Mouse (Mus musculus) liver, embryonic 14.5 days (tissue): ENCODE results near the gene C2cd4c. TPM values are rescaled to one million over a fixed set of nuclear protein-coding genes. Genes with fewer than 3 reads are reported as not detected.

ENCODE experiments used
- ATAC-seq: fragments of 200-750 bp; cut with Nextera tagmentation; 2 replicates; pipeline ENCODE4 v1.8.0; 2017; ENCODE audit warnings: moderate number of reproducible peaks, mild to moderate bottlenecking, moderate library complexity; ENCODE audit not compliant: insufficient read depth
- DNase-seq, 3 experiments: peaks; one replicate each; pipeline ENCODE4 v3.0.0-alpha.2; 2012 to 2013; ENCODE audit warnings: low read depth in 3 of 3, low spot score in 3 of 3
- H3K27ac ChIP-seq: fragments of 300-500 bp; sonication (generic); 2 replicates; pipeline ENCODE4 v1.5.1; 2014; ENCODE audit warnings: moderate library complexity, mild to moderate bottlenecking, control low read depth, inconsistent platforms
- H3K27me3 ChIP-seq: fragments of 300-500 bp; sonication (generic); 2 replicates; pipeline ENCODE4 v1.6.1; 2014; ENCODE audit warnings: mild to moderate bottlenecking, low read length, moderate library complexity; ENCODE audit not compliant: control insufficient read depth, insufficient read depth
- H3K36me3 ChIP-seq: fragments of 300-500 bp; sonication (generic); replicated peaks from 2 replicates; pipeline ENCODE4 v1.6.1; 2014; ENCODE audit warnings: low read depth; ENCODE audit not compliant: control insufficient read depth, insufficient read depth
- H3K4me1 ChIP-seq, 2 experiments: fragments of 200-500 bp in 1 of 2; fragments of 300-500 bp in 1 of 2; sonication (generic) in 1 of 2; replicated peaks; 2 replicates each; pipeline ENCODE4 v1.6.1; 2012 to 2014; ENCODE audit warnings: antibody characterized with exemption in 1 of 2, inconsistent platforms in 1 of 2, low read length in 1 of 2; ENCODE audit not compliant: control insufficient read depth in 2 of 2, insufficient read depth in 2 of 2
- H3K4me2 ChIP-seq: fragments of 300-500 bp; sonication (generic); 2 replicates; pipeline ENCODE4 v1.6.1; 2014; ENCODE audit warnings: low read depth, mild to moderate bottlenecking, control low read depth, moderate library complexity
- H3K4me3 ChIP-seq, 2 experiments: fragments of 200-500 bp in 1 of 2; fragments of 300-500 bp in 1 of 2; sonication (generic) in 1 of 2; 2 replicates each; pipeline ENCODE4 v1.5.1; 2012 to 2014; ENCODE audit warnings: low read depth in 2 of 2, low read length in 2 of 2, mild to moderate bottlenecking in 2 of 2, control low read depth in 1 of 2, inconsistent platforms in 1 of 2, moderate library complexity in 1 of 2; ENCODE audit not compliant: insufficient read depth in 1 of 2
- H3K9ac ChIP-seq: fragments of 300-500 bp; sonication (generic); replicated peaks from 2 replicates; pipeline ENCODE4 v1.6.1; 2014; ENCODE audit warnings: mild to moderate bottlenecking, control low read depth, moderate library complexity
- H3K9me3 ChIP-seq: fragments of 300-500 bp; sonication (generic); 2 replicates; pipeline ENCODE4 v1.6.1; 2016; ENCODE audit warnings: low read length, mixed read lengths; ENCODE audit not compliant: control insufficient read depth
- CTCF ChIP-seq: IDR thresholded peaks from 2 replicates; pipeline ENCODE4 v1.5.1; 2016; ENCODE audit warnings: antibody characterized with exemption, low read depth, control low read depth
- EP300 ChIP-seq: IDR thresholded peaks from 2 replicates; pipeline ENCODE4 v1.6.1; 2016; ENCODE audit warnings: antibody characterized with exemption, low read depth
- WGBS: fragments of 180-500 bp; shearing (Covaris S2); extraction: QIAGEN DNeasy Blood & Tissue Kit; methylation state at CpG from one replicate; pipeline ENCODE4 v1.1.7; 2014; ENCODE audit not compliant: insufficient replicate concordance; 5-methylcytosine and 5-hydroxymethylcytosine counted together
- polyA plus RNA-seq, 2 experiments: library from polyadenylated mRNA; depleted of rRNA in 1 of 2; stranded (reverse) in 1 of 2; unstranded in 1 of 2; fragments of >200 nt; fragmentation: Nextera tagmentation in 1 of 2; extraction: Ambion mirVana in 1 of 2; gene quantifications; 2 replicates each; pipeline versions ENCODE4 v1.2.1 to v1.2.3; 2012 to 2014

The C2cd4c gene
- polyA plus RNA-seq, 2 experiments = 0.01 TPM; not detected in 1

GRCm38 (mm10) chr10:79571314-79571713 lies 42.5 kb downstream of the C2cd4c start:
- no peak for TF ChIP-seq CTCF
- no peak for TF ChIP-seq EP300
- H3K9me3 ChIP-seq = no peaks in the 10 kb centered on the region
- 67% methylated on average over 2 of the region's 2 CpGs for whole genome bisulfite sequencing
- no peak for DNase-seq
- H3K4me2 ChIP-seq = no peak overlapping the region
- no peaks in the 10 kb centered on the region for H3K36me3 ChIP-seq
- no peak overlapping the region for H3K9ac ChIP-seq
- H3K27ac ChIP-seq = no peak overlapping the region
- no peak overlapping the region for H3K4me3 ChIP-seq
- no peaks in the 10 kb centered on the region for H3K27me3 ChIP-seq
- ATAC-seq = no peak
- no peaks in the 10 kb centered on the region for H3K4me1 ChIP-seq

DNA sequence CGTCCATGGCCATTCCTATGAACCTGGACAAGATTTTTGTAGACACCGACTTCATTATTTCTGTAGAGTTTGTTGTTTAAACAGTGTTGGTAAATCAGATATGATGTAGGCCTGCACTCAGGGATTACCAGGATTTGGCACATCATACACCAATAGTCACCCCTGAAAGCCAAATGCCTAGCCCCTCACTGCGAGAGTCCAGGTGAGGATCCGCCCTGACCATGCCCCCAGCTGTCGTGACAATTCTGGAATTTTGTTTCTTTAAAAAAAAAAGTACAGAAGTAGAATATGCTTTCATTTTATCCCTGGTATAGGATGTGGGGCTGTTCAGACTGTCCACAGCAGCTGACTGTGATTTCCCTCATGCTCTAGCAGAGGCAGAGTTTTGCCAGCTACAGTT lies 43.9 kb downstream of the C2cd4c start:
- no peaks in the 10 kb centered on the region for H3K4me1 ChIP-seq
- H3K27ac ChIP-seq = no peak overlapping the region
- H3K36me3 ChIP-seq = no peaks in the 10 kb centered on the region
- 66% methylated on average over 5 of the region's 5 CpGs for WGBS
- no peak overlapping the region for H3K9ac ChIP-seq
- TF ChIP-seq CTCF (no peak), EP300 (no peak)
- ATAC-seq = no peak
- H3K4me3 ChIP-seq = no peak overlapping the region
- no peak for DNase-seq
- no peaks in the 10 kb centered on the region for H3K9me3 ChIP-seq
- H3K27me3 ChIP-seq = no peaks in the 10 kb centered on the region
- H3K4me2 ChIP-seq = no peak overlapping the region

GRCm38 (mm10) chr10:79559716-79560115 lies 54.1 kb downstream of the C2cd4c start:
- H3K4me3 ChIP-seq = no peak overlapping the region
- no peak for ATAC-seq
- H3K27ac ChIP-seq = no peak overlapping the region
- no peak overlapping the region for H3K4me2 ChIP-seq
- WGBS = 70% methylated on average over 2 of the region's 2 CpGs
- H3K4me1 ChIP-seq = peaks cover 0 to 3% of the 10 kb centered on the region in 2 experiments; a peak in 1 of 4 replicates
- H3K9ac ChIP-seq = no peak overlapping the region
- no peak for TF ChIP-seq CTCF
- no peak for TF ChIP-seq EP300
- no peaks in the 10 kb centered on the region for H3K36me3 ChIP-seq
- no peaks in the 10 kb centered on the region for H3K27me3 ChIP-seq
- H3K9me3 ChIP-seq = no peaks in the 10 kb centered on the region
- DNase-seq = no peak

DNA sequence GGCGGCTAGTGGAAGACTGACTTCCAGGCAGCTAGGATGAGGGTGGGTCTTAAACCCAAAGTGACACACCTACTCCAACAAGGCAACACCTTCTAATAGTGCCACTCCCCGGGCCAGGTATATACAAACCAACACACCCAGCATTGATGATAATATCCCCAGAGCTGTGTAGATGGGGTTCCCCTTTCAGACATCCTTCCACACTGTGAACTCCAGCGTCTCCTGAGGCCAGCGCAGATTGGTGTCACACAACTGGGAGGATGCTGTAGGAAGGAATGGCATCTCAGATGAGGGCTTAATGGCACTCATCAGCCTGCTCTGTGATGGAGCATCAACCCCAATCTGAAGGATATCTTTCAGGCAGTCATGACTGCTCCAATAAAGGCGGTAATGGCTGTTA lies 56.3 kb downstream of the C2cd4c start:
- Histone ChIP-seq H3K27me3 (no peaks in the 10 kb centered on the region), H3K9me3 (no peaks in the 10 kb centered on the region), H3K4me1 (peaks cover 0 to 12% of the 10 kb centered on the region in 2 experiments; a peak in 2 of 4 replicates), H3K4me3 (no peak overlapping the region), H3K4me2 (no peak overlapping the region), H3K27ac (no peak overlapping the region), H3K36me3 (no peaks in the 10 kb centered on the region), H3K9ac (no peak overlapping the region)
- 71% methylated on average over 5 of the region's 5 CpGs for WGBS
- no peak for ATAC-seq
- TF ChIP-seq CTCF (no peak), EP300 (no peak)
- DNase-seq = no peak

DNA sequence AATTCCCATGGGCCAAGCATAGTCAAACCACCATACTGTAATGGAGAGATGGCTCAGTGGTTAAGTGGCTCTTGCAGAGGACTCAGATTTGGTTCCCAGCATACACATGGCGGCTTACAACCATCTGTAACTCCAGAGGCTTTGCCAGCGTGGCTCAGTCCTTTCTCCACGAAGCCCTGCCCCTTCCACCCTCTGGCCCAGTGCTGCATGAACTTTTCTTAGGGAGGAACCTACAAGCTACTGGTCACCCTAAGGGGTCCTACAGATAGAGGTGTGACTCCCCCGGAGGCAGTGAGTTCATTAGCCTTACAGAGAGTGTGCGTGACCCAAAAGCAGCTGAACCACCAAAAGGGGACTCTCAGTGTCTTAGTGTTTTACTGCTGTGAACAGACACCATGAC lies 56.9 kb downstream of the C2cd4c start:
- no peak for ATAC-seq
- H3K27ac ChIP-seq = no peak overlapping the region
- peaks cover 0 to 12% of the 10 kb centered on the region in 2 experiments; a peak in 2 of 4 replicates for H3K4me1 ChIP-seq
- no peak overlapping the region for H3K4me3 ChIP-seq
- no peak for TF ChIP-seq EP300
- no peak for TF ChIP-seq CTCF
- no peak overlapping the region for H3K4me2 ChIP-seq
- WGBS = 66% methylated on average over 5 of the region's 5 CpGs
- no peaks in the 10 kb centered on the region for H3K27me3 ChIP-seq
- no peaks in the 10 kb centered on the region for H3K9me3 ChIP-seq
- H3K9ac ChIP-seq = no peak overlapping the region
- DNase-seq = no peak
- H3K36me3 ChIP-seq = no peaks in the 10 kb centered on the region

Other genes with a start within 250 kb of the C2cd4c start
- not detected in 2 replicates for gene Vmn2r83, start 145.3 kb downstream of the C2cd4c start, polyA plus RNA-seq (2012; rRNA removed)
- gene Vmn2r83, start 145.3 kb downstream of the C2cd4c start, polyA plus RNA-seq (2014; fragmentation: Nextera tagmentation; extraction: Ambion mirVana) = not detected in 2 replicates
- 10.0 and 11.3 TPM in 2 replicates for gene Plpp2, start 80.2 kb downstream of the C2cd4c start, polyA plus RNA-seq (2012; rRNA removed)
- gene Plpp2, start 80.2 kb downstream of the C2cd4c start, polyA plus RNA-seq (2014; fragmentation: Nextera tagmentation; extraction: Ambion mirVana) = 19.0 and 20.7 TPM in 2 replicates
- gene Mier2, start 58.8 kb downstream of the C2cd4c start, polyA plus RNA-seq (2012; rRNA removed) = 16.4 and 19.6 TPM in 2 replicates
- 5.2 and 7.6 TPM in 2 replicates for gene Mier2, start 58.8 kb downstream of the C2cd4c start, polyA plus RNA-seq (2014; fragmentation: Nextera tagmentation; extraction: Ambion mirVana)
- not detected in 2 replicates for gene Theg, start 26.7 kb downstream of the C2cd4c start, polyA plus RNA-seq (2012; rRNA removed)
- not detected in 2 replicates for gene Theg, start 26.7 kb downstream of the C2cd4c start, polyA plus RNA-seq (2014; fragmentation: Nextera tagmentation; extraction: Ambion mirVana)
- 0.17 TPM in 2 replicates for gene Shc2, start 23.9 kb upstream of the C2cd4c start, polyA plus RNA-seq (2012; rRNA removed)
- 0.05 TPM in 1 of 2 replicates, not detected in the other for gene Shc2, start 23.9 kb upstream of the C2cd4c start, polyA plus RNA-seq (2014; fragmentation: Nextera tagmentation; extraction: Ambion mirVana)
- not detected in 2 replicates for gene Odf3l2, start 31.7 kb upstream of the C2cd4c start, polyA plus RNA-seq (2012; rRNA removed)
- not detected in 2 replicates for gene Odf3l2, start 31.7 kb upstream of the C2cd4c start, polyA plus RNA-seq (2014; fragmentation: Nextera tagmentation; extraction: Ambion mirVana)
- 0.05 and 0.10 TPM in 2 replicates for gene Madcam1, start 50.5 kb upstream of the C2cd4c start, polyA plus RNA-seq (2012; rRNA removed)
- gene Madcam1, start 50.5 kb upstream of the C2cd4c start, polyA plus RNA-seq (2014; fragmentation: Nextera tagmentation; extraction: Ambion mirVana) = 0.20 and 0.45 TPM in 2 replicates
- gene Tpgs1, start 55.3 kb upstream of the C2cd4c start, polyA plus RNA-seq (2012; rRNA removed) = 14.3 and 18.7 TPM in 2 replicates
- gene Tpgs1, start 55.3 kb upstream of the C2cd4c start, polyA plus RNA-seq (2014; fragmentation: Nextera tagmentation; extraction: Ambion mirVana) = 24.5 and 25.7 TPM in 2 replicates
- gene Cdc34, start 68.2 kb upstream of the C2cd4c start, polyA plus RNA-seq (2012; rRNA removed) = 106 and 127 TPM in 2 replicates
- gene Cdc34, start 68.2 kb upstream of the C2cd4c start, polyA plus RNA-seq (2014; fragmentation: Nextera tagmentation; extraction: Ambion mirVana) = 115 and 124 TPM in 2 replicates
- 0.13 TPM in 2 replicates for gene Gzmm, start 75.0 kb upstream of the C2cd4c start, polyA plus RNA-seq (2012; rRNA removed)
- not detected in 2 replicates for gene Gzmm, start 75.0 kb upstream of the C2cd4c start, polyA plus RNA-seq (2014; fragmentation: Nextera tagmentation; extraction: Ambion mirVana)
- 469 and 579 TPM in 2 replicates for gene Bsg, start 90.5 kb upstream of the C2cd4c start, polyA plus RNA-seq (2012; rRNA removed)
- gene Bsg, start 90.5 kb upstream of the C2cd4c start, polyA plus RNA-seq (2014; fragmentation: Nextera tagmentation; extraction: Ambion mirVana) = 809 and 828 TPM in 2 replicates
- gene Hcn2, start 102.6 kb upstream of the C2cd4c start, polyA plus RNA-seq (2012; rRNA removed) = 0.09 and 0.17 TPM in 2 replicates
- gene Hcn2, start 102.6 kb upstream of the C2cd4c start, polyA plus RNA-seq (2014; fragmentation: Nextera tagmentation; extraction: Ambion mirVana) = not detected in 2 replicates
- 17.4 and 17.9 TPM in 2 replicates for gene Polrmt, start 132.6 kb upstream of the C2cd4c start, polyA plus RNA-seq (2012; rRNA removed)
- gene Polrmt, start 132.6 kb upstream of the C2cd4c start, polyA plus RNA-seq (2014; fragmentation: Nextera tagmentation; extraction: Ambion mirVana) = 10.1 and 13.3 TPM in 2 replicates
- gene Fgf22, start 141.1 kb upstream of the C2cd4c start, polyA plus RNA-seq (2012; rRNA removed) = not detected in 2 replicates
- not detected in 2 replicates for gene Fgf22, start 141.1 kb upstream of the C2cd4c start, polyA plus RNA-seq (2014; fragmentation: Nextera tagmentation; extraction: Ambion mirVana)
- gene Rnf126, start 152.9 kb upstream of the C2cd4c start, polyA plus RNA-seq (2012; rRNA removed) = 46.4 and 51.3 TPM in 2 replicates
- 27.7 and 33.7 TPM in 2 replicates for gene Rnf126, start 152.9 kb upstream of the C2cd4c start, polyA plus RNA-seq (2014; fragmentation: Nextera tagmentation; extraction: Ambion mirVana)
- gene Fstl3, start 163.2 kb upstream of the C2cd4c start, polyA plus RNA-seq (2012; rRNA removed) = 0.54 and 0.56 TPM in 2 replicates
- 0.18 and 0.23 TPM in 2 replicates for gene Fstl3, start 163.2 kb upstream of the C2cd4c start, polyA plus RNA-seq (2014; fragmentation: Nextera tagmentation; extraction: Ambion mirVana)
- 1.6 TPM in 2 replicates for gene Prss57, start 176.9 kb upstream of the C2cd4c start, polyA plus RNA-seq (2012; rRNA removed)
- 3.2 and 4.9 TPM in 2 replicates for gene Prss57, start 176.9 kb upstream of the C2cd4c start, polyA plus RNA-seq (2014; fragmentation: Nextera tagmentation; extraction: Ambion mirVana)
- gene Palm, start 179.5 kb upstream of the C2cd4c start, polyA plus RNA-seq (2012; rRNA removed) = 3.4 and 3.5 TPM in 2 replicates
- gene Palm, start 179.5 kb upstream of the C2cd4c start, polyA plus RNA-seq (2014; fragmentation: Nextera tagmentation; extraction: Ambion mirVana) = 4.0 and 4.1 TPM in 2 replicates
- 0.13 and 0.18 TPM in 2 replicates for gene Misp, start 207.0 kb upstream of the C2cd4c start, polyA plus RNA-seq (2012; rRNA removed)
- gene Misp, start 207.0 kb upstream of the C2cd4c start, polyA plus RNA-seq (2014; fragmentation: Nextera tagmentation; extraction: Ambion mirVana) = 0.41 TPM in 1 of 2 replicates, not detected in the other
- 118 and 126 TPM in 2 replicates for gene Ptbp1, start 240.4 kb upstream of the C2cd4c start, polyA plus RNA-seq (2012; rRNA removed)
- gene Ptbp1, start 240.4 kb upstream of the C2cd4c start, polyA plus RNA-seq (2014; fragmentation: Nextera tagmentation; extraction: Ambion mirVana) = 84.5 and 99.8 TPM in 2 replicates